Mouse (Mus musculus) mouse trophoblast stem cell (cell line): ENCODE measurements around the gene Foxp1.

ENCODE experiments used
- in situ Hi-C, 2 experiments: fragments of 300-500 bp; cut with MseI, MboI; formaldehyde crosslinking; loops; 2 replicates in 1 of 2; 3 replicates in 1 of 2; pipeline ENCODE4 v1.15.1; 2025

Gene Foxp1

GRCm38 (mm10) chr6:99186569-99186968, 336.0 kb downstream of the Foxp1 start:
- in situ Hi-C loops: no loop called here

GRCm38 (mm10) chr6:99185797-99186196, 336.7 kb downstream of the Foxp1 start:
- in situ Hi-C loops: no loop called here

- in situ Hi-C loops: no loop called here
Observed at GRCm38 (mm10) chr6:99184051-99184450, 338.5 kb downstream of the Foxp1 start.

GRCm38 (mm10) chr6:99182777-99183176, 339.7 kb downstream of the Foxp1 start:
- in situ Hi-C loops: no loop called here

- in situ Hi-C loops: no loop called here
Observed at GRCm38 (mm10) chr6:99176216-99176615, 346.3 kb downstream of the Foxp1 start.

- in situ Hi-C loops: no loop called here
Observed at GRCm38 (mm10) chr6:99175377-99175776, 347.1 kb downstream of the Foxp1 start.

- in situ Hi-C loops: no loop called here
Observed at GRCm38 (mm10) chr6:99173902-99174210, 348.7 kb downstream of the Foxp1 start.

- in situ Hi-C loops: no loop called here
Observed at GRCm38 (mm10) chr6:99173066-99173901, 349.2 kb downstream of the Foxp1 start.

- in situ Hi-C loops: no loop called here
Observed at GRCm38 (mm10) chr6:99172589-99172986, 349.9 kb downstream of the Foxp1 start.

- in situ Hi-C loops: no loop called here
Observed at GRCm38 (mm10) chr6:99171901-99172588, 350.5 kb downstream of the Foxp1 start.

- in situ Hi-C loops: no loop called here
Observed at GRCm38 (mm10) chr6:99171281-99171825, 351.2 kb downstream of the Foxp1 start.

GRCm38 (mm10) chr6:99168727-99169126, 353.8 kb downstream of the Foxp1 start:
- in situ Hi-C loops: no loop called here

GRCm38 (mm10) chr6:99167001-99167400, 355.5 kb downstream of the Foxp1 start:
- in situ Hi-C loops: no loop called here

- in situ Hi-C loops: no loop called here
Observed at GRCm38 (mm10) chr6:99166169-99166568, 356.4 kb downstream of the Foxp1 start.

- in situ Hi-C loops: no loop called here
Observed at GRCm38 (mm10) chr6:99164760-99165159, 357.8 kb downstream of the Foxp1 start.

- in situ Hi-C loops: no loop called here
Observed at GRCm38 (mm10) chr6:99162716-99163115, 359.8 kb downstream of the Foxp1 start.

- in situ Hi-C loops: no loop called here
Observed at GRCm38 (mm10) chr6:99160348-99160693, 362.2 kb downstream of the Foxp1 start.

GRCm38 (mm10) chr6:99159452-99160347, 362.8 kb downstream of the Foxp1 start:
- in situ Hi-C loops: no loop called here

- in situ Hi-C loops: no loop called here
Observed at GRCm38 (mm10) chr6:99153682-99154081, 368.8 kb downstream of the Foxp1 start.

GRCm38 (mm10) chr6:99146400-99146905, 376.1 kb downstream of the Foxp1 start:
- in situ Hi-C loops: no loop called here

- in situ Hi-C loops: no loop called here
Observed at GRCm38 (mm10) chr6:99145033-99145432, 377.5 kb downstream of the Foxp1 start.

GRCm38 (mm10) chr6:99143756-99144036, 378.8 kb downstream of the Foxp1 start:
- in situ Hi-C loops: no loop called here
